Mouse (Mus musculus): ENCODE data around the gene D5Ertd579e. TPM values are rescaled to one million over a fixed set of nuclear protein-coding genes. Genes with fewer than 3 reads are reported as not detected.

Gene D5Ertd579e
- polyA plus RNA-seq, 1 experiment: 23.1 TPM

- H3K4me1 ChIP-seq (ENCODE audit: control insufficient read depth, insufficient read depth, low read length): peaks cover 11% of the 10 kb centered on the region
- H3K27ac ChIP-seq (ENCODE audit: control insufficient read depth, insufficient read depth, low read depth, low read length): no peak overlapping the region
- peak overlapping the region; percentile 50 for H3K4me3 ChIP-seq (ENCODE audit: control insufficient read depth, low read depth, low read length)
- TF ChIP-seq POLR2A (IDR thresholded peaks at IDR 0.05; ENCODE audit: control insufficient read depth, low read depth, low read length) (no peak), CTCF (IDR thresholded peaks at IDR 0.05; ENCODE audit: control insufficient read depth, insufficient read depth, insufficient replicate concordance, low read depth, low read length) (no peak)
- no peaks in the 10 kb centered on the region for H3K36me3 ChIP-seq (ENCODE audit: control insufficient read depth, insufficient read depth, low read length)
- no peaks in the 10 kb centered on the region for H3K27me3 ChIP-seq (ENCODE audit: control insufficient read depth, insufficient read depth, low read length)
Measured at GRCm38 (mm10) chr5:36712553-36713534, 17.0 kb upstream of the D5Ertd579e start.

- H3K4me1 ChIP-seq (ENCODE audit: control insufficient read depth, insufficient read depth, low read length): peaks cover 11% of the 10 kb centered on the region
- H3K27me3 ChIP-seq (ENCODE audit: control insufficient read depth, insufficient read depth, low read length): no peaks in the 10 kb centered on the region
- TF ChIP-seq CTCF (IDR thresholded peaks at IDR 0.05; ENCODE audit: control insufficient read depth, insufficient read depth, insufficient replicate concordance, low read depth, low read length) (no peak), POLR2A (IDR thresholded peaks at IDR 0.05; ENCODE audit: control insufficient read depth, low read depth, low read length) (no peak)
- no peak overlapping the region for H3K4me3 ChIP-seq (ENCODE audit: control insufficient read depth, low read depth, low read length)
- no peaks in the 10 kb centered on the region for H3K36me3 ChIP-seq (ENCODE audit: control insufficient read depth, insufficient read depth, low read length)
- no peak overlapping the region for H3K27ac ChIP-seq (ENCODE audit: control insufficient read depth, insufficient read depth, low read depth, low read length)
Measured at GRCm38 (mm10) chr5:36711863-36712262, 16.0 kb upstream of the D5Ertd579e start.

GRCm38 (mm10) chr5:36705792-36706191 lies 10.0 kb upstream of the D5Ertd579e start:
- no peaks in the 10 kb centered on the region for H3K27me3 ChIP-seq (ENCODE audit: control insufficient read depth, insufficient read depth, low read length)
- H3K36me3 ChIP-seq (ENCODE audit: control insufficient read depth, insufficient read depth, low read length): no peaks in the 10 kb centered on the region
- H3K4me3 ChIP-seq (ENCODE audit: control insufficient read depth, low read depth, low read length): no peak overlapping the region
- H3K4me1 ChIP-seq (ENCODE audit: control insufficient read depth, insufficient read depth, low read length): no peaks in the 10 kb centered on the region; the same call in 1 of the 2 replicates
- no peak overlapping the region for H3K27ac ChIP-seq (ENCODE audit: control insufficient read depth, insufficient read depth, low read depth, low read length)
- TF ChIP-seq CTCF (IDR thresholded peaks at IDR 0.05; ENCODE audit: control insufficient read depth, insufficient read depth, insufficient replicate concordance, low read depth, low read length): no peak
- TF ChIP-seq POLR2A (IDR thresholded peaks at IDR 0.05; ENCODE audit: control insufficient read depth, low read depth, low read length): no peak

- H3K4me1 ChIP-seq (ENCODE audit: control insufficient read depth, insufficient read depth, low read length): no peaks in the 10 kb centered on the region; the same call in 1 of the 2 replicates
- no peak overlapping the region for H3K27ac ChIP-seq (ENCODE audit: control insufficient read depth, insufficient read depth, low read depth, low read length)
- no peaks in the 10 kb centered on the region for H3K27me3 ChIP-seq (ENCODE audit: control insufficient read depth, insufficient read depth, low read length)
- H3K4me3 ChIP-seq (ENCODE audit: control insufficient read depth, low read depth, low read length): no peak overlapping the region
- no peaks in the 10 kb centered on the region for H3K36me3 ChIP-seq (ENCODE audit: control insufficient read depth, insufficient read depth, low read length)
- TF ChIP-seq CTCF (IDR thresholded peaks at IDR 0.05; ENCODE audit: control insufficient read depth, insufficient read depth, insufficient replicate concordance, low read depth, low read length): no peak
- no peak for TF ChIP-seq POLR2A (IDR thresholded peaks at IDR 0.05; ENCODE audit: control insufficient read depth, low read depth, low read length)
Measured at GRCm38 (mm10) chr5:36705390-36705789, 9.6 kb upstream of the D5Ertd579e start.

DNA sequence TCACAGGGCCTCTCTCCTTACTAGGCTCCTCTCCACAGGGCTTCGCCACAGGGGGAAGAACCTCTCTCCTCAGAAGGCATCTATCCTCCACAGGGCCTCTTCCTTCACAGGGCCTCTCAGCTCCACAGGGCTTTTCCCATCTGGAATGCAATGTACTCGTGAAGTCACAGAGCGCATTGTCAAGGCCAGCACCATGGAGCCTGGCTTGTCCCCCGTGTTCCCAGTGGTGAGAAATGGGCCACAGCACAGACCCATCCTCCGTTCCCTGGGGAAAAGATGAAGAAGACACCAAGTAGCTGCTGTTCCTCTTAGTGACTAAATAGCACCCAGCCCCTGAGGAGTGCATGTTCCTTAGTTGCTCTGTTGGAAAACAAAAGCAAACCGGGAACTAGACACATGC lies 8.9 kb upstream of the D5Ertd579e start:
- Histone ChIP-seq H3K4me1 (ENCODE audit: control insufficient read depth, insufficient read depth, low read length) (no peaks in the 10 kb centered on the region; the same call in 1 of the 2 replicates), H3K36me3 (ENCODE audit: control insufficient read depth, insufficient read depth, low read length) (no peaks in the 10 kb centered on the region), H3K4me3 (ENCODE audit: control insufficient read depth, low read depth, low read length) (no peak overlapping the region), H3K27me3 (ENCODE audit: control insufficient read depth, insufficient read depth, low read length) (no peaks in the 10 kb centered on the region), H3K27ac (ENCODE audit: control insufficient read depth, insufficient read depth, low read depth, low read length) (no peak overlapping the region)
- TF ChIP-seq CTCF (IDR thresholded peaks at IDR 0.05; ENCODE audit: control insufficient read depth, insufficient read depth, insufficient replicate concordance, low read depth, low read length): no peak
- TF ChIP-seq POLR2A (IDR thresholded peaks at IDR 0.05; ENCODE audit: control insufficient read depth, low read depth, low read length): no peak

DNA sequence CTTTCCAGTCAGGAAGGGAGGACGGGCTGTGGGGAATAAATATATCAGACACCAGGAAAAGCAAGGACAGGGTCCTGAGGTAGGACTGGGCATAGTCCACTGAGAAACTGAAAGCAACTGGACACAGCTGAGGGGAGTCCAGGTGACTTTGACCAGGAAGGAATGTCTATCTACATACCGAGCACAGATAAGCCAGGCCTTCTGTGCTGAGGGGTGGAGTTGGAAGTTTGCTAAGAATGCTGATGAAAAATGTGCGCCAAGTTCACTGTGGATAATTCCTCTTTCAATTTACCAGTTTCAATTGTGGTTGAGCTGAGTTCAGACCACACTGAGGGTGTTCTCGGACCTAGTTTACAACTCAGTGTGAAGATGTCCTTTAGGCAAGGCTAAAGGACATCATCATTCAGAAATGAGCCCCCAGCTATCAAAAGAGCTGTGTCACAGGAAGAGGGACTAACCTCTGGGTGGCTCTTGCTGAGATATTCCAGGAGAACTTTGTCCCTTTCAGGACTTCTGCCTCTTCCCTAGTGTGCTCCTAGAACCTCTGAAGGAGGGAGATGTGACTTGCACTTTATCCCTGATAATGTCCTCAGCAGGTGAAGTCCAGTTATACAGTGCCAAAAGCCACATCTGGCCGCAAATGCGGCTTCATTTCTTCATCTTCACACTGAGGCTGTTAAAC lies 5.3 kb upstream of the D5Ertd579e start:
- Histone ChIP-seq H3K27ac (ENCODE audit: control insufficient read depth, insufficient read depth, low read depth, low read length) (peak overlapping the region; percentile 10), H3K27me3 (ENCODE audit: control insufficient read depth, insufficient read depth, low read length) (no peaks in the 10 kb centered on the region), H3K4me1 (ENCODE audit: control insufficient read depth, insufficient read depth, low read length) (peaks cover 12% of the 10 kb centered on the region), H3K4me3 (ENCODE audit: control insufficient read depth, low read depth, low read length) (no peak overlapping the region), H3K36me3 (ENCODE audit: control insufficient read depth, insufficient read depth, low read length) (no peaks in the 10 kb centered on the region)
- TF ChIP-seq CTCF (IDR thresholded peaks at IDR 0.05; ENCODE audit: control insufficient read depth, insufficient read depth, insufficient replicate concordance, low read depth, low read length): no peak
- no peak for TF ChIP-seq POLR2A (IDR thresholded peaks at IDR 0.05; ENCODE audit: control insufficient read depth, low read depth, low read length)

GRCm38 (mm10) chr5:36698689-36699088 lies 2.9 kb upstream of the D5Ertd579e start:
- Histone ChIP-seq H3K4me3 (ENCODE audit: control insufficient read depth, low read depth, low read length) (no peak overlapping the region), H3K36me3 (ENCODE audit: control insufficient read depth, insufficient read depth, low read length) (no peaks in the 10 kb centered on the region), H3K27ac (ENCODE audit: control insufficient read depth, insufficient read depth, low read depth, low read length) (no peak overlapping the region), H3K27me3 (ENCODE audit: control insufficient read depth, insufficient read depth, low read length) (no peaks in the 10 kb centered on the region), H3K4me1 (ENCODE audit: control insufficient read depth, insufficient read depth, low read length) (peaks cover 18% of the 10 kb centered on the region)
- TF ChIP-seq POLR2A (IDR thresholded peaks at IDR 0.05; ENCODE audit: control insufficient read depth, low read depth, low read length) (no peak), CTCF (IDR thresholded peaks at IDR 0.05; ENCODE audit: control insufficient read depth, insufficient read depth, insufficient replicate concordance, low read depth, low read length) (no peak)

All from testis, adult 2 months (tissue).